Mouse (Mus musculus) spleen, adult 12 weeks (tissue): ENCODE data around the gene Prkca.

Source experiments
- DNase-seq: peaks from one replicate; pipeline ENCODE4 v3.0.0; 2022; ENCODE audit warnings: low spot score

The Prkca gene

DNA sequence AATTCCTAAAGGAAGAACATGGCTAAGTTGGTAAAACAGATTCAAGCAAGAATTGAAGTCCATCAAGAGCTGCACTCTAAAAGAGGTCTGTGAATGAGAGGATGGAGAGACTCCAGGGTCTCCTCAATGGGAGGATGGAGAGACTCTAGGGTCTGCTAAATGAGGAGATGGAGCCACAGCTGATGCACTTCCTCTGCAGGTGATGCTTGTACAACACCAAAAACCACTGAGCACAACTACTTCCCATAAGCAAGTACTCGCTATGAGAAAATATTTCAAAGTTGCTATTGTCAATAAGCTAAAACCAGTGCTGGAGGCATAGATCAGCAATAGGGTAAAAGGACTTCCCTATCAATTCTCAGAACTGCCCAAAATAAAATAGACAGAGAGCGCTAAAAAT is 137.1 kb downstream of the Prkca start:
- DNase-seq = no peak

DNA sequence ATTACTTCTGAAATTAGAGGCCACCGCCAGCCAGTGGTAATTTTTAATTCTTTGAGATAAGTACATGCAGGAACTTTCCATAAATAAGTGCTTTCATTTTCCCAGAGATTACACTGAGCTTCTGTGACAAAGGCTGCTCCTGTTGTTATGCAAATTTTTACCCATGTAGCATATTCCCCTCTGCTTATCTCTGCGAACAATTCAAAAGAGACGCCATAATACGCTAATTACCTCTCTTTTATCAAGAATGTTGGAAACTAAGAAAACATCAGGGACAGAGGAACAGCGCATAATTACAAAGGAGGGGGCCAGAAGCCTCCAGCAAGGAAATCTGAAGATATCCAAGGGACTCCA is 138.9 kb downstream of the Prkca start:
- no peak for DNase-seq

DNA sequence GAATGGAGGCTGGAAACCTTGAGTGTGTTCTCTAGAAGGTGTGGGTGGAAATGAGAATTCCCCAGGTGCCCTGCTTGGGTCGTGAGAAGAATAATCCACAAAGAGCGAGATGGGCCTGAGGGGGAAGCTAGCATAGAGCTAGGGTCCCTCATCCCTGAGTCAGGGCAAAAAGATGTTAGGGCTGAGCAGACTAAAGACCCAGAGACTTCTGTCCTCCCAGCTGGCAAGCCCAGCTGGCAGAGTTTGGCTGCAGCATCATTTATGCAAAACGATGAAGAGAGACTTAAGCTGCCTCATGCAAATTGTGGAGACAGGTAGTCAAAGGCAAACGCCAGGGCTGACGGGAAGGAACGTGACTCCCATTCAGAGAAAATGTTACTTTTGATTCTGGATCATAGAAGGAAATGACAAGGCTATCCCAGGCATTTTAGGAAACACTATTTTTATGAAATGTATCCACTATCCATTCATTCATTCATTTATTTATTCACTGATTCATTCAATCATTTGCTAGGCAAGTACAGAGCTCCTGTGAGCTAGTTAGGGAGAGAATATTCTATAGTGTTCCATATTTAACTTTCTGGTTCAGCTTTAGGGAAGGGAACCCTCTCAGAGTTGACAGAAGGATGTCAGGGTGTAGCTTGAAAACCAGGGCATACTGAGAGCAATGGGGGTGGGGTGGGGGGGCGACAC is 139.4 kb downstream of the Prkca start:
- no peak for DNase-seq

- no peak for DNase-seq
Observed at GRCm38 (mm10) chr11:108202835-108203234, 140.9 kb downstream of the Prkca start.

- DNase-seq = no peak
Observed at GRCm38 (mm10) chr11:108200679-108201586, 142.8 kb downstream of the Prkca start.

- no peak for DNase-seq
Observed at GRCm38 (mm10) chr11:108199429-108199985, 144.2 kb downstream of the Prkca start.

DNA sequence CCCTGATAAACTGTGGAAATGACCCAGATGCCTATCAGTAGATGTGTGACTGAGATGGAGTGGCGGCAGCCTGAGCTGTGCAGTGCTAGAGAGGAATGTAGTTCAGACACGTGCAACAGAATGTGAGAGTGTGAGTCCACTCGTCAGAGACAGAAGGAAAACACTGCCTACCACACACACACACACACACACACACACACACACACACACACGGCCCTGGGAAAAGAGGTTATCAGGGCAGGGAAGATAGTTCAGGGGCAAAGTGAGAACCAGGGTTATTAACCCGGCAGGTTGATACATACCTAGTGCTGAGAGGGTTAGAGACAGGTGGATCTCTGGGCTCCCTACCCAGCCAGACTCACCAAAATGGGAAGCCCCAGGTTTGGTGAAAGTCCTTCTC is 145.1 kb downstream of the Prkca start:
- no peak for DNase-seq

GRCm38 (mm10) chr11:108197427-108198218 is 146.1 kb downstream of the Prkca start:
- DNase-seq = no peak

DNA sequence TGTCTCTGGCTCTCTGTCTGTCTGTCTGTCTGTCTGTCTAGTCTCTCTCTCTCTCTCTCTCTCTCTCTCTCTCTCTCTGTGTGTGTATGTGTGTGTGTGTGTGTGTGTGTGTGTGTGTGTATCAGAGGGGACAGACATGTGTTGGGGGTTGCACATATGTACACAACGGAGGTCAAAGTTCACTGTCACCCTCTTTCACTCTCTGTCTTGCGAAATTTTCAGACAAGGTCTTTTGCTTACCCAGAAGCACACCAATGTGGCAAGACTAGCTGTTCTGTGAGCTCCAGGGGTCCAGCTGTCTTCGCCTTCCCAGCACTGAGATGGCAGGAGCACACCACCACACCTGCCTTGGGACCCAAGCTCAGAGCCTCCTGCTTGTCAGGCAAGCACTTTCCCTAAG is 146.9 kb downstream of the Prkca start:
- no peak for DNase-seq

DNA sequence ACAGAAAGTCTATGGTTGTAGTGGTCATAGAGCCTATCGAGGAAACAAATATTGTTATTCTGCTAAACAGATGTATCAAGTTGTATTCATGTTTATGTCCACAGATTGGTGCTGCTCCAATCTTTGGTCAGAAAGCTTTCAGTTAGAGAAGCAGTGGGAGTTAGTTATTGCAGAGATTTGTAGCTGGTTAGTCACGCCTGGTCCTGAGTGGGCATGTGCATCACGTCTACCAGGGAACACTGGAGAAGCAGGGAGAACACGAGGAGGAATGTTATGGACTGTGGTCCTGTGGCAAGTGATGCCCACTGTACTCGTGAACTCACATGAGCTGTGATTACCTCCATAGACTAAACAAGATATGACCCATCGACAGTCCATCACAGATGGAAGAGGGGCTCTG is 153.4 kb downstream of the Prkca start:
- DNase-seq = no peak

DNA sequence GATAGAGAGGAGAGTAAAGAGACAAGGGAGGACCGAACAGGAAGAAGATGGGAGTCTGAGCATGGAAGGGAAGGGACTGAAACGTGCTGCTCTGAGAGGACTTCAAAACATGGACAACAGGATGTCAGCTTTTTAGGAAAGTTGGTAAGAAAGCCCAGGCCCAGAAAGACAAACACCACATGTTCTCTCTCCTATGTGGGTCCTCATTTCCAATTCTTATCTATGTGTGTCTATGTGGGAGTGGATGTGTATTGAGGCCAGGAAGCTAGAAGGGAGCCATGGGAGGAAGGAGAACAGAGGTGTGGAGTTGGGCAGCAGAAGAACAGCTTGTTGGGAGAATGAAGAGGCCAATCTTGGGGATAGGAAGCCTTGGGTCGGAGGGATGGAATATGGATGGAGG is 154.4 kb downstream of the Prkca start:
- no peak for DNase-seq

DNA sequence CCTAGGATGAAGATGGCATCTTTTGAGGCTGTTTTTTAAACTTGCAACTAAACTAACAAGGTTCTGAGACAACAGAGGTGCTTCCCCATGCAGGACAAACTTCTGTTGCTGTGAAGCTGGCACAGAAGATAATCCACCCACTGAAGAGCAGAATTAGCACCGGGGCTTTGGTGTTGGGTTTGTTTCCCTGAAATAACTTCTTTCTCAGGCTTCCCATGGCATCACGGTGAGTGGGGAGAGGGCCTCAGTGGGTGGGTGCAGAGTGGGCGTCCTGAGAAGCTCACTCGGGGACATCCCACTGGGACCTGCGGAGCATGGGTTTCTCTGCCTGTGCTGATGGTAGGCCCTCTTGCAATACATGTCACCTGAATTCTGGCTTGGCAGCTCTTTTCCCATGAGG is 161.3 kb downstream of the Prkca start:
- no peak for DNase-seq

- no peak for DNase-seq
Observed at GRCm38 (mm10) chr11:108181012-108181713, 162.6 kb downstream of the Prkca start.

DNA sequence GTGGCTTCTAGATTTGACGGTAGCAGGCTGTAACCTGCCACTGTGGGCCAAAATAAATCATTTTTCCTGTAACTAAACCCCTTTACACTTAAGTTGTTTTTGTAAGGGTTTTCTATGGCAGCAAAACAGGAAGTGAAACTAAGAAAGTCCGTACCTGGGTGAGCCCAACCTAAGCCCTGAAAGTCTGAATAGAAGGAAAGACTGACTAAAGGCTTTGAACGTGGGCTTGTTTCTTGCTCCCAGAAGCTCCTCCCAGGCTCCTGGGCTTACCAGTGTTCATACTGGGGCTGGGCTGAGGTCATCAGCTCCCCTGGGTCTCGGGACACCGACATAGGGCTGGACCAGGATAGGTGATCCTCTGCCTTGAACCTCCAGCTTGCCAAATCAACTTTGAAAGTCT is 164.9 kb downstream of the Prkca start:
- DNase-seq = peak; percentile 4

DNA sequence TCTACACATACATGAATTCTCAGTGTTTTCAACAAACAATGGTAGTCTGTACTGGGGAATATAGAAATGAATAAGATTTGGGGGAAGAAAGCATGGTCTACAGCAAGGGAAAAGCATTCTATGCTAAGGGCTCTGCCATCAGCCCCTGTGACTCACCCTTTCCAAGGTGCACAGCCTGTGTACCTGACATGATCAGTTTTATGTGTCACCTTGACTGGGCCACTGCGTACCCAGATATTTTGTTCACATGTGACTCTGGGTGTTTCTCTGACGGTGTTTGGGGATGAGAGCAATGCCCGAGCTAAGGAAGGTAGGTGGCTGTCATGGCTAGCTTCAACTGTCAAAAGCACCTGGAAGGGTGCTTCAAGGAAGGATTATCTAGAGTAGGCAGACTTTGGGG is 165.5 kb downstream of the Prkca start:
- no peak for DNase-seq

DNA sequence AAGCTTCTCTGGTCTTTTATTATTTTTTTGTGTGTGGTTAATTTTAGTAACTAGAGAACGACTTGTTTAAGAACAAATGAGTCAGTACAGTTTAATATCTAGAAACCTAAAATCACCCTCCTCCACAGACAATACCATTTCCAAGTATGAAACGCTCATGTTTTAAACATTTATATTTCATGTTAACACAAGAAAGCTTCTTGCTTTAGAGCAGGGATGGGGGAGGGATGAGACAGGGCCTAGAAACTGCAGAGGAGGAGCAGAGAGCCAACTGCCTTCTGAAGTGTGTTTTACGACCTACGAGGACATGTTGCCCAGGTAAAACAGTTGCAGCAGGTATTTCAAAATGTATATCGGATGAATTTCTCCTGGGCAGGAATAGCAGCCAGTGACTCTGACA is 167.0 kb downstream of the Prkca start:
- DNase-seq = no peak

DNA sequence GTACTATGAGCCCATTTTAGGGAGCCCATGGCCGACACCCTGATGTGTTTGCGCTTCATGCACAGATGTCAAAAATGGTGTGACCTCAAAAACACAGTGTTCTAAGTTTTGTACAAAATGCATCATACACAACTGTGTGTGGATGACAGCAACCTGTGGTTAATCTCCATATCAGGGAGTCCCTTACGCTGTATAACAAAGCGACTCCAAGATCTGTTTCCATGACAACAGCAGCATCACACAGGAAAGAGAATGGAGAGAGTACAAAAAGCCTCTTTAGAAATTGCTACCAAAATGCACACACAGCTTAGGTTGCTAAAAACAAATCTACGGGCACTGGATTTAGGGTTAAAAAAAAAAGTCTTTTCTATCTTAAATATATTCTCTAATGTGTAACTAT is 171.8 kb downstream of the Prkca start:
- DNase-seq = no peak

- DNase-seq = no peak
Observed at GRCm38 (mm10) chr11:108171260-108171659, 172.5 kb downstream of the Prkca start.

GRCm38 (mm10) chr11:108170107-108170506 is 173.6 kb downstream of the Prkca start:
- no peak for DNase-seq

DNA sequence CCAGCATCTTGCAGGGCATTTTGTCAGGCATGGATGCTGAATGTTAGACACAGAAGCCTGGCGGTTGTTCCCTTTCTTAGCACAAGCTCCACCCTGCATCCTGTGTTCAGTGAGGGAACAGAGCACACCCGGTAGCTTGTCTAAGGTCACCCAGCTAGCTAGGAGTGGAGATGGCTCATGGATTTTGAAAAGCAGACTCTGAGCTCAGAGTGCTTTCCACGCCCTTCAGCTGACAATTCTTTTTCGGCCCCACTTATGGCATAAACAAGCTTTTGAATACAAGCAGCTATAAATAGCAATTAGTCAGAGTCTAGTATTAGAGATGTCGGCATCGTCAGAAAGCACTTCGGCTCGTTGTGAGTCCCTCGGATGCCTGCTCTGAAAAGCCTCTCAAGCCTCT is 178.0 kb downstream of the Prkca start:
- DNase-seq = no peak

GRCm38 (mm10) chr11:108162639-108163038 is 181.1 kb downstream of the Prkca start:
- no peak for DNase-seq

GRCm38 (mm10) chr11:108162110-108162509 is 181.6 kb downstream of the Prkca start:
- DNase-seq = no peak
